Mouse (Mus musculus) CH12.LX (cell line): ENCODE results near the gene Dtymk. TPM values are rescaled to one million over a fixed set of nuclear protein-coding genes. Genes with fewer than 3 reads are reported as not detected.

Experiments
- DNase-seq: peaks from one replicate; pipeline ENCODE4 v3.0.0-alpha.2; 2013; ENCODE audit errors: extremely low read depth
- H3K27ac ChIP-seq: 2 replicates; pipeline ENCODE4 v1.5.1; 2012; ENCODE audit warnings: low read depth, mild to moderate bottlenecking, control low read depth, moderate library complexity; ENCODE audit not compliant: insufficient read depth
- H3K27me3 ChIP-seq: replicated peaks from 2 replicates; pipeline ENCODE3; 2012; ENCODE audit warnings: inconsistent platforms
- H3K36me3 ChIP-seq, 2 experiments: replicated peaks in 1 of 2; 2 replicates each; pipeline versions ENCODE3 to v1.6.1; 2012; ENCODE audit warnings: inconsistent platforms in 1 of 2, low read length in 1 of 2, mild to moderate bottlenecking in 1 of 2, mixed read lengths in 1 of 2, moderate library complexity in 1 of 2; ENCODE audit not compliant: control insufficient read depth in 1 of 2, insufficient read depth in 1 of 2
- H3K4me1 ChIP-seq, 2 experiments: 2 replicates each; pipeline ENCODE4 v1.6.1; 2012; ENCODE audit warnings: inconsistent platforms in 1 of 2, moderate library complexity in 1 of 2; ENCODE audit not compliant: insufficient read depth in 2 of 2, control insufficient read depth in 1 of 2
- H3K4me2 ChIP-seq: 2 replicates; pipeline ENCODE4 v1.6.1; 2012; ENCODE audit warnings: low read depth, mild to moderate bottlenecking, control low read depth; ENCODE audit not compliant: poor library complexity, insufficient read depth, severe bottlenecking
- H3K4me3 ChIP-seq, 3 experiments: fragments of 150-350 bp in 1 of 3; sonication (generic) in 1 of 3; replicated peaks in 1 of 3; 2 replicates each; pipeline versions ENCODE3 to v1.5.1; 2011 to 2012; ENCODE audit warnings: low read depth in 2 of 3, low read length in 2 of 3, mild to moderate bottlenecking in 2 of 3, moderate library complexity in 2 of 3, control low read depth in 1 of 3, improper control_type of control experiment in 1 of 3, inconsistent platforms in 1 of 3, mixed read lengths in 1 of 3; ENCODE audit not compliant: poor library complexity in 1 of 3
- H3K79me2 ChIP-seq: replicated peaks from 2 replicates; pipeline ENCODE4 v1.6.1; 2012; ENCODE audit warnings: mild to moderate bottlenecking, moderate library complexity; ENCODE audit not compliant: control insufficient read depth, poor library complexity, insufficient read depth, severe bottlenecking; ENCODE audit errors: extremely low read depth
- H3K9ac ChIP-seq: 2 replicates; pipeline ENCODE4 v1.6.1; 2012; ENCODE audit warnings: low read depth, mild to moderate bottlenecking, control low read depth, moderate library complexity; ENCODE audit not compliant: insufficient read depth
- H3K9me3 ChIP-seq: replicated peaks from 2 replicates; pipeline ENCODE3; 2012; ENCODE audit warnings: low read length, inconsistent platforms, mixed read lengths
- CTCF ChIP-seq, 2 experiments: IDR thresholded peaks in 1 of 2; conservative IDR thresholded peaks in 1 of 2; 2 replicates each; pipeline ENCODE4 v1.5.1; 2011 to 2012; ENCODE audit warnings: low read depth in 2 of 2, low read length in 2 of 2, improper control_type of control experiment in 1 of 2, inconsistent platforms in 1 of 2, mild to moderate bottlenecking in 1 of 2, moderate library complexity in 1 of 2
- ETS1 ChIP-seq: conservative IDR thresholded peaks from 2 replicates; pipeline ENCODE4 v1.6.1; 2012; ENCODE audit warnings: low read depth, mild to moderate bottlenecking, inconsistent platforms, low read length, improper control_type of control experiment, moderate library complexity
- MAZ ChIP-seq: IDR thresholded peaks from 2 replicates; pipeline ENCODE4 v1.6.1; 2012; ENCODE audit warnings: low read depth, mild to moderate bottlenecking, inconsistent platforms, low read length, improper control_type of control experiment, moderate library complexity
- POLR2AphosphoS2 ChIP-seq: IDR thresholded peaks from 2 replicates; pipeline ENCODE4 v1.6.1; 2011; ENCODE audit warnings: low read depth, low read length, improper control_type of control experiment
- RCOR1 ChIP-seq: conservative IDR thresholded peaks from 2 replicates; pipeline ENCODE4 v1.6.1; 2012; ENCODE audit warnings: low read depth, mild to moderate bottlenecking, inconsistent platforms, low read length, improper control_type of control experiment
- UBTF ChIP-seq: IDR thresholded peaks from 2 replicates; pipeline ENCODE4 v1.6.1; 2012; ENCODE audit warnings: low read depth, mild to moderate bottlenecking, inconsistent platforms, low read length, improper control_type of control experiment, moderate library complexity
- USF2 ChIP-seq: conservative IDR thresholded peaks from 2 replicates; pipeline ENCODE4 v1.6.1; 2011; ENCODE audit warnings: low read depth, low read length, improper control_type of control experiment
- ZKSCAN1 ChIP-seq: IDR thresholded peaks from 2 replicates; pipeline ENCODE4 v1.6.1; 2012; ENCODE audit warnings: low read depth, inconsistent platforms, low read length, improper control_type of control experiment, borderline replicate concordance
- dilution Hi-C: fragments of 300-500 bp; cut with MboI; formaldehyde crosslinking; loops from 2 replicates; pipeline ENCODE4 v1.14.3; 2020; ENCODE audit warnings: low sequenced_read_pairs; ENCODE audit not compliant: extremely low pct_unique_long_range_greater_than_20kb, extremely low pct_ligation_motif_present
- in situ Hi-C: fragments of 300-500 bp; cut with MboI; formaldehyde crosslinking; loops from 3 replicates; pipeline ENCODE4 v1.14.3; 2019; ENCODE audit warnings: low sequenced_read_pairs, low pct_ligation_motif_present, low pct_unique_long_range_greater_than_20kb, mixed read lengths
- polyA plus RNA-seq: library from polyadenylated mRNA; unstranded; fragments of >175 nt; gene quantifications from 2 replicates; pipeline ENCODE4 v1.2.1, GENCODE M21; 2012; ENCODE audit warnings: low read depth; ENCODE audit not compliant: insufficient read length
- total RNA-seq, 2 experiments: library from RNA; depleted of rRNA; stranded (reverse); fragments of 300-350 nt in 1 of 2; fragments of >200 nt in 1 of 2; gene quantifications; 2 replicates each; pipeline ENCODE4 v1.2.3; 2012 to 2014

The Dtymk gene
- total and polyA plus RNA-seq, 3 experiments: 168 to 286 (median 196) TPM

DNA sequence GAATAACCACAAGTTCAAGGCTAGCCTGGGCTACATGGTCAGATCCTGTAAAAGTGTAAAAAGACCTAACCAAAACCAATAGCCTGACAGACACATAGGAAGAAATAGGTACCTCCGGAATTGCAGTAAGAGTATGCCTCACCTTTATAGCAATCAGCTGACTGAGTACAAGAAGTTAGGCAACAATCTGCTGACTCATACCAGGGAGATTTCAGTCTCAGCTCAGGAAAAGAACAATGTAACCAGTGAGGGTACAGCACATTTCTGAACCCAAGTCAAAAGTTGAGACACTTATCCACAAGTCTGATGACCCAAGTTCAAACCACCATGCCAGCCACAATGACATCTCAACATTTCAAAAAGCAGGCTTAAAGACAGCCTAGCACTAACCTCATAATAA lies 53.2 kb downstream of the Dtymk start:
- no peak overlapping the region for H3K4me3 ChIP-seq
- H3K27me3 ChIP-seq: no peaks in the 10 kb centered on the region
- no peak overlapping the region for H3K27ac ChIP-seq
- in situ Hi-C loops (no loop called here), dilution Hi-C loops (no loop called here)
- no peaks in the 10 kb centered on the region for H3K9me3 ChIP-seq
- H3K79me2 ChIP-seq: peaks cover 13% of the 10 kb centered on the region
- DNase-seq: no peak
- peaks cover 5 to 30% of the 10 kb centered on the region in 2 experiments; a peak in 3 of 4 replicates for H3K4me1 ChIP-seq
- H3K9ac ChIP-seq: no peak overlapping the region
- TF ChIP-seq MAZ (no peak), POLR2AphosphoS2 (no peak), ZKSCAN1 (no peak), USF2 (no peak), RCOR1 (no peak), ETS1 (no peak)
- peaks cover 21 to 55% of the 10 kb centered on the region in 2 experiments for H3K36me3 ChIP-seq
- no peak overlapping the region for H3K4me2 ChIP-seq

DNA sequence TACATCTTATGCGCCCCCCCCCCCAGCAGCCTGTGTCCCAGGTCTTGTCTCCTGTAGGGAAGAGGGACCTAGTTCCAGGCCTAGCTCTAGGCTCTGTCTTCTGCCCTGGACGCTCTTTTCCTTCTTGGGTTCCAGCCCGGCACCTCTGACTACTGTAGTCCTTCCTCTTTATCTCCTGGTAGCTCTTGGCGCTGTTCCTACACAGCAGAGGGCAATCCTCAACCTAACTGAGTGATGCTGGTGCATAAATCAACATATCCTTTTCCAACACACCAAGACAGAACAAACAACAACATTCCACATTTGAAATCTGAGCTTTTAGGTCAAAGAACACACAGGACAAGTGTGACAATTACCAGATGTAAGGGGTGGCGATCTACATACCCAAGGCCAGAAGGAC lies 55.6 kb downstream of the Dtymk start:
- H3K4me2 ChIP-seq: no peak overlapping the region
- no peak for TF ChIP-seq UBTF
- peaks cover 12% of the 10 kb centered on the region for H3K79me2 ChIP-seq
- DNase-seq: no peak
- H3K4me1 ChIP-seq: peaks cover 4 to 24% of the 10 kb centered on the region in 2 experiments; a peak in 3 of 4 replicates
- H3K27ac ChIP-seq: no peak overlapping the region
- H3K4me3 ChIP-seq: no peak overlapping the region
- no peaks in the 10 kb centered on the region for H3K9me3 ChIP-seq
- peaks cover 21 to 68% of the 10 kb centered on the region in 2 experiments for H3K36me3 ChIP-seq
- H3K27me3 ChIP-seq: no peaks in the 10 kb centered on the region
- no peak overlapping the region for H3K9ac ChIP-seq
- in situ Hi-C loops: no loop called here
- dilution Hi-C loops: no loop called here

DNA sequence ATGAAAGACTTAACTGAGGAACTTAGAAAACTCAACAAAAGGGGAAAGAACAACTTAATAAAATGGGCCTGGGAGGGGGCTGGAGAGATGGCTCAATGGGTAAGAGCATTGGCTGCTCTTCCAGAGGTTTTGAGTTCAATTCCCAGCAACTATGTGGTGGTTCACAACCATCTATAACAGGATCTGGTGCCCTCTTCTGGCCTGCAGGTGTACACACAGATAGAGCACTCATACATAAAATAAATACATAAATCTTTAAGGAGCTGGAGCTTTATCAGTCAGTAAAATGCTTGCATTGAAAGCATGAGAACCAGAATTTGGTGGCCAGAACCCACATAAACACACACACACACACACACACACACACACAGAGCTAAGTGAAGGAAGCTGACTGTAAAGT lies 58.8 kb downstream of the Dtymk start:
- H3K9ac ChIP-seq: no peak overlapping the region
- dilution Hi-C loops: no loop called here
- H3K36me3 ChIP-seq: peaks cover 0 to 63% of the 10 kb centered on the region in 2 experiments

More for the DNA sequence above, 58.8 kb downstream of the Dtymk start:
- TF ChIP-seq CTCF (conservative IDR thresholded peaks at IDR 0.05 in 1 of 2, IDR thresholded peaks at IDR 0.05 in 1 of 2; ENCODE audit: low read depth in 2 of 2, low read length in 2 of 2) (peak in 1 of 2 experiments; percentile 36; a peak in 2 of 4 replicates), POLR2AphosphoS2 (no peak)
- Histone ChIP-seq H3K27me3 (no peaks in the 10 kb centered on the region), H3K4me2 (no peak overlapping the region), H3K9me3 (no peaks in the 10 kb centered on the region), H3K27ac (no peak overlapping the region), H3K4me1 (peaks cover 4 to 17% of the 10 kb centered on the region in 2 experiments; a peak in 3 of 4 replicates), H3K4me3 (no peak overlapping the region), H3K79me2 (peaks cover 10% of the 10 kb centered on the region)
- DNase-seq: peak; percentile 12
- in situ Hi-C loops: no loop called here

Other genes starting within 250 kb of the Dtymk start
- gene Stk25, start 143.3 kb downstream of the Dtymk start, total RNA-seq (2012; rRNA removed): 34.9 and 45.1 TPM in 2 replicates
- 32.0 and 35.8 TPM in 2 replicates for gene Stk25, start 143.3 kb downstream of the Dtymk start, total RNA-seq (2014; rRNA removed)
- gene Stk25, start 143.3 kb downstream of the Dtymk start, polyA plus RNA-seq: 24.9 and 31.1 TPM in 2 replicates
- 0.08 and 0.17 TPM in 2 replicates for gene Bok, start 116.3 kb downstream of the Dtymk start, total RNA-seq (2012; rRNA removed)
- gene Bok, start 116.3 kb downstream of the Dtymk start, total RNA-seq (2014; rRNA removed): not detected in 2 replicates
- not detected in 2 replicates for gene Bok, start 116.3 kb downstream of the Dtymk start, polyA plus RNA-seq
- 20.1 and 24.7 TPM in 2 replicates for gene Atg4b, start 50.4 kb downstream of the Dtymk start, total RNA-seq (2012; rRNA removed)
- gene Atg4b, start 50.4 kb downstream of the Dtymk start, total RNA-seq (2014; rRNA removed): 21.4 and 29.3 TPM in 2 replicates
- gene Atg4b, start 50.4 kb downstream of the Dtymk start, polyA plus RNA-seq: 55.1 and 57.2 TPM in 2 replicates
- 45.3 and 50.2 TPM in 2 replicates for gene Thap4, start 47.1 kb downstream of the Dtymk start, total RNA-seq (2012; rRNA removed)
- 32.4 and 35.8 TPM in 2 replicates for gene Thap4, start 47.1 kb downstream of the Dtymk start, total RNA-seq (2014; rRNA removed)
- 52.4 and 53.0 TPM in 2 replicates for gene Thap4, start 47.1 kb downstream of the Dtymk start, polyA plus RNA-seq
- gene Ing5, start 2.0 kb upstream of the Dtymk start, total RNA-seq (2012; rRNA removed): 13.7 and 16.9 TPM in 2 replicates
- gene Ing5, start 2.0 kb upstream of the Dtymk start, total RNA-seq (2014; rRNA removed): 16.2 and 16.3 TPM in 2 replicates
- gene Ing5, start 2.0 kb upstream of the Dtymk start, polyA plus RNA-seq: 18.7 and 24.6 TPM in 2 replicates
- gene D2hgdh, start 23.0 kb upstream of the Dtymk start, total RNA-seq (2012; rRNA removed): 12.1 and 14.3 TPM in 2 replicates
- 10.3 and 13.1 TPM in 2 replicates for gene D2hgdh, start 23.0 kb upstream of the Dtymk start, total RNA-seq (2014; rRNA removed)
- 10.2 and 11.1 TPM in 2 replicates for gene D2hgdh, start 23.0 kb upstream of the Dtymk start, polyA plus RNA-seq
- 0.04 TPM in 1 of 2 replicates, not detected in the other for gene Gal3st2, start 59.4 kb upstream of the Dtymk start, total RNA-seq (2012; rRNA removed)
- not detected in 2 replicates for gene Gal3st2, start 59.4 kb upstream of the Dtymk start, total RNA-seq (2014; rRNA removed)
- not detected in 2 replicates for gene Gal3st2, start 59.4 kb upstream of the Dtymk start, polyA plus RNA-seq
- gene Gal3st2b, start 116.4 kb upstream of the Dtymk start, total RNA-seq (2012; rRNA removed): not detected in 2 replicates
- not detected in 2 replicates for gene Gal3st2b, start 116.4 kb upstream of the Dtymk start, total RNA-seq (2014; rRNA removed)
- not detected in 2 replicates for gene Gal3st2b, start 116.4 kb upstream of the Dtymk start, polyA plus RNA-seq
- not detected in 2 replicates for gene Gal3st2c, start 188.6 kb upstream of the Dtymk start, total RNA-seq (2012; rRNA removed)
- gene Gal3st2c, start 188.6 kb upstream of the Dtymk start, total RNA-seq (2014; rRNA removed): not detected in 2 replicates
- gene Gal3st2c, start 188.6 kb upstream of the Dtymk start, polyA plus RNA-seq: not detected in 2 replicates
- gene Neu4, start 218.5 kb upstream of the Dtymk start, total RNA-seq (2012; rRNA removed): not detected in 2 replicates
- not detected in 2 replicates for gene Neu4, start 218.5 kb upstream of the Dtymk start, total RNA-seq (2014; rRNA removed)
- not detected in 2 replicates for gene Neu4, start 218.5 kb upstream of the Dtymk start, polyA plus RNA-seq